Mouse (Mus musculus) MEL (cell line): ENCODE measurements around the gene Lemd1. TPM values are rescaled to one million over a fixed set of nuclear protein-coding genes. Genes with fewer than 3 reads are reported as not detected.

Experiments used
- DNase-seq: peaks from one replicate; pipeline ENCODE4 v3.0.0; 2011; ENCODE audit warnings: low read depth, low spot score
- H3K27ac ChIP-seq: 2 replicates; pipeline ENCODE4 v1.5.1; 2012; ENCODE audit warnings: low read depth, mild to moderate bottlenecking, control low read depth, low read length, moderate library complexity; ENCODE audit not compliant: control insufficient read depth
- H3K27me3 ChIP-seq, 2 experiments: fragments of 150-350 bp in 1 of 2; sonication (generic) in 1 of 2; 2 replicates each; pipeline ENCODE4 v1.6.1; 2012; ENCODE audit warnings: low read length in 2 of 2, mild to moderate bottlenecking in 2 of 2, improper control_type of control experiment in 1 of 2, moderate library complexity in 1 of 2; ENCODE audit not compliant: insufficient read depth in 2 of 2, control insufficient read depth in 1 of 2
- H3K36me3 ChIP-seq, 2 experiments: 2 replicates each; pipeline ENCODE4 v1.6.1; 2012 to 2014; ENCODE audit warnings: low read length in 2 of 2, improper control_type of control experiment in 1 of 2, inconsistent platforms in 1 of 2, mild to moderate bottlenecking in 1 of 2; ENCODE audit not compliant: insufficient read depth in 2 of 2, control insufficient read depth in 1 of 2
- H3K4me1 ChIP-seq, 2 experiments: fragments of 150-350 bp in 1 of 2; sonication (generic) in 1 of 2; 2 replicates each; pipeline ENCODE4 v1.6.1; 2012; ENCODE audit warnings: low read length in 2 of 2, improper control_type of control experiment in 1 of 2, mild to moderate bottlenecking in 1 of 2; ENCODE audit not compliant: insufficient read depth in 2 of 2, control insufficient read depth in 1 of 2
- H3K4me3 ChIP-seq, 2 experiments: fragments of 150-350 bp in 1 of 2; sonication (generic) in 1 of 2; 2 replicates each; pipeline ENCODE4 v1.5.1; 2012; ENCODE audit warnings: low read depth in 2 of 2, low read length in 2 of 2, mild to moderate bottlenecking in 2 of 2, moderate library complexity in 2 of 2, control low read depth in 1 of 2, improper control_type of control experiment in 1 of 2; ENCODE audit not compliant: control insufficient read depth in 1 of 2, insufficient read depth in 1 of 2
- H3K79me2 ChIP-seq: 2 replicates; pipeline ENCODE4 v1.6.1; 2012; ENCODE audit warnings: mild to moderate bottlenecking, low read length, moderate library complexity; ENCODE audit not compliant: control insufficient read depth, poor library complexity, insufficient read depth
- H3K9ac ChIP-seq: 2 replicates; pipeline ENCODE4 v1.6.1; 2012; ENCODE audit warnings: low read depth, mild to moderate bottlenecking, control low read depth, low read length, moderate library complexity; ENCODE audit not compliant: control insufficient read depth, poor library complexity, severe bottlenecking
- H3K9me3 ChIP-seq: fragments of 150-350 bp; sonication (generic); replicated peaks from 2 replicates; pipeline ENCODE4 v1.6.1; 2012; ENCODE audit warnings: mild to moderate bottlenecking, low read length, improper control_type of control experiment, moderate library complexity; ENCODE audit not compliant: insufficient read depth
- E2F4 ChIP-seq: IDR thresholded peaks from 2 replicates; pipeline ENCODE4 v1.6.1; 2011; ENCODE audit warnings: low read depth, low read length, improper control_type of control experiment, borderline replicate concordance
- ELF1 ChIP-seq: IDR thresholded peaks from 2 replicates; pipeline ENCODE4 v1.6.1; 2014; ENCODE audit warnings: low read depth, mild to moderate bottlenecking, inconsistent platforms, low read length, improper control_type of control experiment, moderate library complexity
- EP300 ChIP-seq, 2 experiments: IDR thresholded peaks; 2 replicates each; pipeline ENCODE4 v1.6.1; 2011; ENCODE audit warnings: improper control_type of control experiment in 2 of 2, low read length in 2 of 2, low read depth in 1 of 2, mild to moderate bottlenecking in 1 of 2
- GABPA ChIP-seq: IDR thresholded peaks from 2 replicates; pipeline ENCODE4 v1.6.1; 2012; ENCODE audit warnings: low read depth, mild to moderate bottlenecking, inconsistent platforms, low read length, improper control_type of control experiment, moderate library complexity
- GATA1 ChIP-seq: IDR thresholded peaks from 2 replicates; pipeline ENCODE4 v1.6.1; 2011; ENCODE audit warnings: low read depth, low read length, improper control_type of control experiment
- HCFC1 ChIP-seq: IDR thresholded peaks from 2 replicates; pipeline ENCODE4 v1.6.1; 2012; ENCODE audit warnings: low read depth, mild to moderate bottlenecking, inconsistent platforms, low read length, improper control_type of control experiment, moderate library complexity
- JUND ChIP-seq: IDR thresholded peaks from 2 replicates; pipeline ENCODE4 v1.6.1; 2011; ENCODE audit warnings: low read depth, mild to moderate bottlenecking, improper control_type of control experiment, low read length
- KAT2A ChIP-seq: conservative IDR thresholded peaks from 2 replicates; pipeline ENCODE4 v1.6.1; 2012; ENCODE audit warnings: low read depth, low read length, improper control_type of control experiment, inconsistent platforms
- MXI1 ChIP-seq: IDR thresholded peaks from 2 replicates; pipeline ENCODE4 v1.6.1; 2011; ENCODE audit warnings: mild to moderate bottlenecking, low read depth, low read length, improper control_type of control experiment
- MYC ChIP-seq: IDR thresholded peaks from 2 replicates; pipeline ENCODE4 v1.6.1; 2011; ENCODE audit warnings: low read depth, mild to moderate bottlenecking, low read length, improper control_type of control experiment, moderate library complexity
- NELFE ChIP-seq: IDR thresholded peaks from 2 replicates; pipeline ENCODE4 v1.6.1; 2011; ENCODE audit warnings: low read depth, low read length, improper control_type of control experiment
- NRF1 ChIP-seq: IDR thresholded peaks from 2 replicates; pipeline ENCODE4 v1.6.1; 2014; ENCODE audit warnings: low read depth, mild to moderate bottlenecking, inconsistent platforms, low read length, improper control_type of control experiment, moderate library complexity; ENCODE audit not compliant: poor library complexity, insufficient read depth, severe bottlenecking
- POLR2A ChIP-seq, 2 experiments: IDR thresholded peaks; 2 replicates each; pipeline ENCODE4 v1.6.1; 2011 to 2012; ENCODE audit warnings: low read length in 2 of 2, mild to moderate bottlenecking in 2 of 2, control low read depth in 1 of 2, improper control_type of control experiment in 1 of 2, low read depth in 1 of 2, moderate library complexity in 1 of 2; ENCODE audit not compliant: control insufficient read depth in 1 of 2, insufficient read depth in 1 of 2, poor library complexity in 1 of 2
- RAD21 ChIP-seq: IDR thresholded peaks from 2 replicates; pipeline ENCODE4 v1.6.1; 2011; ENCODE audit warnings: mild to moderate bottlenecking, low read depth, low read length, improper control_type of control experiment
- SIN3A ChIP-seq: IDR thresholded peaks from 2 replicates; pipeline ENCODE4 v1.6.1; 2012; ENCODE audit warnings: low read length, improper control_type of control experiment, inconsistent platforms
- TAL1 ChIP-seq: IDR thresholded peaks from 2 replicates; pipeline ENCODE4 v1.6.1; 2012; ENCODE audit warnings: mild to moderate bottlenecking, inconsistent platforms, low read length, moderate library complexity, mixed read lengths
- TCF12 ChIP-seq: IDR thresholded peaks from 2 replicates; pipeline ENCODE4 v1.6.1; 2014; ENCODE audit warnings: low read depth, mild to moderate bottlenecking, inconsistent platforms, low read length, improper control_type of control experiment, moderate library complexity
- ZNF384 ChIP-seq: IDR thresholded peaks from 2 replicates; pipeline ENCODE4 v1.6.1; 2012; ENCODE audit warnings: low read depth, mild to moderate bottlenecking, inconsistent platforms, low read length, improper control_type of control experiment
- polyA plus RNA-seq, 2 experiments: library from polyadenylated mRNA; stranded (reverse) in 1 of 2; unstranded in 1 of 2; fragments of >175 nt in 1 of 2; fragments of >200 nt in 1 of 2; gene quantifications; 2 replicates each; pipeline versions ENCODE4 v1.2.1 to v1.2.4; 2012; ENCODE audit warnings: low replicate concordance in 2 of 2, low read depth in 1 of 2; ENCODE audit not compliant: insufficient read length in 2 of 2, insufficient read depth in 1 of 2, missing spikeins in 1 of 2
- total RNA-seq: library from RNA; depleted of rRNA; stranded (reverse); fragments of 300-350 nt; gene quantifications from 2 replicates; pipeline ENCODE4 v1.2.3, GENCODE M21; 2012

The Lemd1 gene
- total and polyA plus RNA-seq, 3 experiments: not detected

- no peaks in the 10 kb centered on the region for H3K36me3 ChIP-seq
- no peaks in the 10 kb centered on the region for H3K79me2 ChIP-seq
- no peaks in the 10 kb centered on the region for H3K4me1 ChIP-seq
- no peak overlapping the region for H3K4me3 ChIP-seq
- H3K9me3 ChIP-seq: no peaks in the 10 kb centered on the region
- DNase-seq: no peak
- TF ChIP-seq GABPA (no peak), EP300 (IDR thresholded peaks at IDR 0.05; ENCODE audit: low read depth in 1 of 2, low read length in 2 of 2) (no peak), GATA1 (no peak), NRF1 (no peak), E2F4 (no peak), ELF1 (no peak), ZNF384 (no peak), MYC (no peak), TAL1 (no peak), JUND (no peak), TCF12 (no peak)
- peaks cover 0 to 8% of the 10 kb centered on the region in 2 experiments for H3K27me3 ChIP-seq
- no peak overlapping the region for H3K9ac ChIP-seq
- no peak overlapping the region for H3K27ac ChIP-seq
Observed at GRCm38 (mm10) chr1:132190621-132191092, 574 bp upstream of the Lemd1 start.

- Histone ChIP-seq H3K4me3 (no peak overlapping the region), H3K9ac (no peak overlapping the region), H3K27ac (no peak overlapping the region), H3K36me3 (no peaks in the 10 kb centered on the region), H3K4me1 (no peaks in the 10 kb centered on the region), H3K27me3 (peaks cover 2 to 12% of the 10 kb centered on the region in 2 experiments), H3K79me2 (no peaks in the 10 kb centered on the region), H3K9me3 (no peaks in the 10 kb centered on the region)
- no peak for DNase-seq
- TF ChIP-seq KAT2A (no peak), RAD21 (no peak), SIN3A (no peak), HCFC1 (no peak), ELF1 (no peak), POLR2A (IDR thresholded peaks at IDR 0.05; ENCODE audit: control insufficient read depth in 1 of 2, insufficient read depth in 1 of 2, low read depth in 1 of 2, low read length in 2 of 2, poor library complexity in 1 of 2) (no peak), MXI1 (no peak), E2F4 (no peak), NELFE (no peak)
Observed at GRCm38 (mm10) chr1:132191786-132192680, 802 bp downstream of the Lemd1 start.
